Mouse (Mus musculus) T-helper 2 cell (primary cell): Measurements from ENCODE around the gene Rab9b.

Experiments
- in situ Hi-C: fragments of 300-600 bp; cut with MboI, MseI; formaldehyde crosslinking; loops from one replicate; pipeline ENCODE4 v1.15.1; 2025; ENCODE audit warnings: high pct_unique_total_duplicates

Gene Rab9b

GRCm38 (mm10) chrX:136868061-136869040 is at the start of gene Rab9b:
Gene Rab9b (minus strand): TSS chrX:136868755.
- in situ Hi-C loops, result no loop called here

- in situ Hi-C loops, result no loop called here
These were observed 35.8 kb upstream of the Rab9b start for GRCm38 (mm10) chrX:136904369-136904768.

GRCm38 (mm10) chrX:136895757-136896156 is 27.2 kb upstream of the Rab9b start:
- in situ Hi-C loops, result no loop called here

- in situ Hi-C loops, result no loop called here
These were observed 18.3 kb downstream of the Rab9b start for GRCm38 (mm10) chrX:136850300-136850699.

GRCm38 (mm10) chrX:136828610-136829009 is 39.9 kb downstream of the Rab9b start:
- in situ Hi-C loops, result loop anchor here (10.0 to 25.0 kb wide), 2 partner anchors 234 to 516 kb away; partner anchors contain the start of gene Tceal3

GRCm38 (mm10) chrX:136825016-136825415 is 43.5 kb downstream of the Rab9b start:
- in situ Hi-C loops, result loop anchor here (10.0 to 25.0 kb wide), 2 partner anchors 230 to 513 kb away; partner anchors contain the start of gene Tceal3

GRCm38 (mm10) chrX:136822371-136822770 is 46.2 kb downstream of the Rab9b start, which contains the start of gene Plp1:
Gene Plp1 (plus strand): TSS chrX:136822671.
- in situ Hi-C loops, result loop anchor here (10.0 kb wide), 1 partner anchor 228 kb away; the partner anchor contains the start of gene Tceal3

- in situ Hi-C loops, result loop anchor here (10.0 kb wide), 1 partner anchor 225 kb away; the partner anchor contains the start of gene Tceal3
These were observed 48.3 kb downstream of the Rab9b start for GRCm38 (mm10) chrX:136820250-136820649.

- in situ Hi-C loops, result loop anchor here (10.0 kb wide), 1 partner anchor 225 kb away; the partner anchor contains the start of gene Tceal3
These were observed 48.8 kb downstream of the Rab9b start for GRCm38 (mm10) chrX:136819752-136820151.
